Mouse (Mus musculus) thymus, postnatal 10 days (tissue): Measurements from ENCODE around the gene Klf3.

Experiments
- DNase-seq, 2 experiments: peaks; one replicate each; pipeline ENCODE4 v3.0.0; 2021; ENCODE audit warnings: low spot score in 2 of 2

Klf3 gene

DNA sequence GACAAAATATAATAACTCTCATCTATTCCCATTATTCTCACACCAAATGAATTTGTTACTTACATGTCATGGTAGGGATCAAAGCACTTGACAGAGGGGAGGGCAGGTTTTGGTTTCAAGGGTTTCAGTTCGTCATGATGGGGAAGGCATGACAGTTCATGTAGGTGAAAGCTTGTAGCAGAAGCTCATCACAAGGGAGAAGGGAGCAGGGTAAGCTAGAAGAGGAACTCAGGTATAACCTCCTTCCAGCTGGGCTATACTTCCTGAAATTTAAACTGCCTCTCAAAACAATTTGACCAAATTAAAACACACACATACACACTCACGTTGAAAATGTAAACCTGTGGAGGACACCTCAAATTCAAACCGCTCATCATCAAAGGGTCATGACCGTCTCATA lies 32.1 kb downstream of the Klf3 start:
- no peak for DNase-seq

DNA sequence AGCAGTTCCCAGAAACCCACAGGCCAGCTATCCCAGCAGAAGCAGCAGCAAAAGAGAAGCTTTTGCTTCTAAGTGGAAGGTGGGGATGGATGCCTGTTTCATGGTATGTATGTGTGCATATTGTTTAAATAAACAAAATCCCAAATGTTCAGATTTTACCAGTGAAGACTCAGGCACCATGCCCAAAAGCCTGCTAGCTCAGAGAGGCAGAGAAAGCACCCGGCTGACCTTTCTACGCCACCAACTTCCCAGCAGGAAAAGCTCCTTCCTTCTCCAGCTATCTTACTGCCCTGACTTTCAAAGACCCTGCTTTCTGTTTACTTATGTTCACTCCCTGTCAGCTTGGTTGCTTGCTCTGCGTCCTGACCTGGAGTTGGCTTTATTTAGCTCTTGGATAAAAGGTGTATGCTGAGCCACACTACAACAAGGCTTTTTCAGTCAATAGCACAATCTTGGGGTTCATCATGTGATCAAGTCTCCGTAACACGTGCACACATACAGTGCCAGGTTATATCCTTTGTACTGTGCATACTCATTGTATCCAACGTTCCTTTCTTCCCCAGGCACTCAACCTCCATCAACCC lies 35.9 kb downstream of the Klf3 start:
- no peak for DNase-seq

DNA sequence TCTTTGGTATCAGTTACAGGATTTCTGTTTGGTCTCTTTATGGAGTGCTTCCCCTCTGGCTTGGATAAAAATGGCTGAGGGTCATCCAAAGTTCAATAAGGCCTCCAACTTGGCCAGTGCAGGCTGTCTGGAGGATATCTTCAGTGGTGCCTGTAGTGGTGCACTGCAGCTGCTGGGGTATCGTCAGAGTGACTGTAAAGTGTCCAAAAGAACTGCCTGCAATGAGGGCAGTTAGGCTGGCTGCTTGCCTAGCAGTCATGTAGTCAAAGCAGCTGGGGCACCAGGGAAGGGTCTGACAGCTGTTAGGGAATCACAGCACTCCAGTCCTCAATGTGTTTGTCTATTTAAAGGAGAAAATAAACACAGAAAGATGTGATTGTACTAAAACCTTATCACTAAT lies 36.9 kb downstream of the Klf3 start:
- no peak for DNase-seq

DNA sequence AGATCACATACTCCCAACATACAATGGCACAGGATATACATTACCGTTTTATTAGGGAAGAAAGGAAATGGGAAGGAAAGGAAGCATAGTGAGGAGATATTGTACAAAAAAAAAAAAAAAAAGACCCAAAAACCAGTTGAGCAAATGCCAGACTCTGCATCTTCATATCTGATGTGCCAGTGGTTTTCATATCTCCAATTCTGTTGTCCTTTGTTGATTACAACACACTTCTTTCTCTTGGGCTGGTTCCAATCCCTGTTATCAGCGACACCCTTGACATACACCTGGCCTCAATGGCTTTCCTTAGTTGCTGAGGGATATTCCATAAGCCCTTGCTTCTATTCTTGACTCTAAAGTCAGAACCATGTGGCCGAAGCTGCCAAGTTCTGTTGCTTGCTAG lies 41.4 kb downstream of the Klf3 start:
- DNase-seq = no peak

DNA sequence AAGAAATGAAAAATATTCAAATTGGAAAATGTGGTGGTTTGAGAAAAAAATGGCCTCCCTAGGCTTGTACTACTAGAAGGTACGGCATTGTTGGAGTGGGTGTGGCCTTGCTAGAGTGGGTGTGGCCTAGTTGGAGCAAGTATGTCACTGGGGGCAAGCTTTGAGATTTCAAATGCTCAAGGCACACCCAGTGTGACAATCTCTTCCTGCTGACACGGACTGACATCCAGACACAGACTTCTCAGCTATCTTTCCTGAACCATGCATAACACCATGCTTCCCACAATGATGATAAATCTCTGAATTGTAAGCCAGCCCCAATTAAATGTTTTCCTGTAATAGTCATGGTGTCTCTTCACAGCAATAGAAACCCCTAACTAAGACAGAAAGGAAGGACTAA lies 44.1 kb downstream of the Klf3 start:
- no peak for DNase-seq

DNA sequence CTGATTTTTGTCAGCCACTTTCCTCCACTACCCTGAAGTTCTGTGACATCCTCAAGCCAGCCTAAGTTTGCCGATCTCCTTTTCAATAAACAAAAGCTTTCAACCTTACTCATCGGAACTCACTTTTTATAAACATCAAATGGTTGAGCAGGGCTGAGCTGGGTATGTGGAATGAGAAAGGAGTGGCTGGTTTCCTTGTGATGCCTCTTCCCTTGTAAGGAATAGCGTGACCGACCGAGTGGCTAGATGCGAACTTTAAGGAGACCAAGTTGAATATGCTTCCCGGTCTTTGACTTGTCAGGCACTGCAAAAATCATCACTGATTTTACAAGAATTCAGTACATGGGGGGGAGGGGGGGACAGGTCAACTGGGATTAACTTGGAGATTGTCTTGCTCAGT lies 46.7 kb downstream of the Klf3 start:
- DNase-seq = no peak

DNA sequence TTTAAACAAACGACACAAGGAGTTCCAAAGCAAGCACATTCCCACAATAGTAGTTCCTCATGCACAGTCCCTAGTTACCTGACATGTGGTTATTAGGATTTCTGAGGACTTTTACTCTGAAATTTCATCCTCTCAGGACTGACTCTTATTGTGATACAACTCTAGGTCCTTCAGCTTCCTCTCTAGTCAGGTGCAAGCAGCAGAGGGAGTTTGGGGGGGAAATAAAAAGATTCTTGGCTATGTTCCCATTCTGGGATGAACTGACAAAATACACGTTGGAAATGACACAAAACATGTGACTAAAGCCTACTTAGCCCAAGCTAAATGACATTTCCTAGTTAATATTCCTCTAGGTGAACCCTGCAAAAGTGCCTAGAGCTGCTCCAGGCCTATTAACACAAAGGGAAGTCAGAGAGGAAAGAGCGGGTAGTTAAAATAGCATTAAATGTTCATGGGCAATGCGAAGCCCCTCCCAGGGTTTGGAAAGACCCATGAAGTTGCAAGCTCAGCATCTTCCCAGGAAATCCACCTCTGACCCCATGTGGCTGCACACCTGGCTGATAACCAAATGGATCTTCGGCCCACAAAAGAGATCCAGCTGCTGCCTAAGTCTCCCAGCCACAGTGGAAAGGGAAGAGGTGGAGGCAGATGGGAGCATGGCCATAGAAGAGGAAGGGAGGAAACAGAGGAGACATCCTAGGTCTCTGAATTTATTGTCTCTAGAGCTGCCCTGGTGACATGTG lies 49.6 kb downstream of the Klf3 start:
- DNase-seq = no peak

DNA sequence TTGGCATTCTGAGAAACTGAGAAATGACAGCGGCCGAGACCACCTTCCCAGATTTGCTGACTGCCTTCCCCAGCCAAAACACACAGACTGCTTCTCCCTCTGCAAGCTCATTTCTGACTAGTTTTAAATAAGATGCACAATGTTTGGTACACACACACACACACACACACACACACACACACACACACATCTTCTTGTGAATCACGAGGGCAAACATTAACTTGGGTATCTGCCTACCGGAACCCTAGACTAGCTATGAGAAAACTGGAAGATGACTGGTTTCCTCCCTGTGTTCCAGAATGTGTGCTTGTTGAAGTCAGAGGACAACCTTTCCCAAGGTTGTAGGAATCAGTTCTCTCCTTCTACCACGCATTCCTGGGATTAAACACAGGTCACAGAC lies 50.2 kb downstream of the Klf3 start:
- no peak for DNase-seq

DNA sequence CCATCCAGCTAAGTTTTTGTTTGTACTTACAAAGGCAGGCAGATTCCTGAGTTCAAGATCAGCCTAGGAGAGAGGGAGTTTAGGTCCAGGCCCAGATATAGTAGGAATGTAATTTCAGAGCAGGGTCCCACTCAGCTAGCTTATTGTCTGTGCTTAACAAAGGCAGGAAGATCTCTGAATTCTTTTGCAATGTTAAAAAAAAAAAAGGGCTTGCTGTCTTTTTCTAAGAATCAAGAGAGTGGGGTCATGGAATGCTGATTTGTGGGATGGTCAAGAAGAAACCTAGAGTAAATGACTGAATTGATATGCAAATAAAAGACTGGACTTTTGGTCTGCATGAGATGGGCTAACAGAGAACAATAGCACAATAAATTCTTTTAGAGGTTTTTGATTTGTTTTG lies 52.0 kb downstream of the Klf3 start:
- no peak for DNase-seq

DNA sequence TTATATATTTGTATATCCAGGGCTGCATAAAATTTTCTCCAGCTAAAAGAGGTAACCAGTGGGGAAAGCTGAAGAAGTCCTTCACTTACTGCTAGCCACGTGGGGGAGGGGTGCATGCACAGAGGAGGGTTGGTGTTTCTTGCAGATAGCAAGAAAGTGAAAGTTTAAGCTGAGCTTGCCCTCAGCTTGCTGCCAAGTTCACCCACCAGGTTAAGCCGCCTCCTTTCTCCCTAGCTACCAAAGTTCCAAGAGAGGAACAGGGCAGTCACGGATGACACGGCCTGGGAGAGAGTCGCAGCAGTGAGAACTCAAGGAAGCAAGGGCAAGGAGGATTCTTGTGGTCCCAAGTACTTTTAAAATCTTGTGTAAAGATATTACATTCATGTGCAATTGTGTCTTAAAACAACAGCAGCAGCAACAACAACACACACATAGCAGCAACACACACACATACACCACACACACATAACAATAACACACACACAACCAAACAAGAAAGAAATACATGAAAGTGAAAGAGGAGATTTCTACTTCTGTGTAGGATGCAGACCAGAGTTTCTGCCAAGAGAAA lies 57.8 kb downstream of the Klf3 start:
- peak; percentile 39 to 57 for DNase-seq

DNA sequence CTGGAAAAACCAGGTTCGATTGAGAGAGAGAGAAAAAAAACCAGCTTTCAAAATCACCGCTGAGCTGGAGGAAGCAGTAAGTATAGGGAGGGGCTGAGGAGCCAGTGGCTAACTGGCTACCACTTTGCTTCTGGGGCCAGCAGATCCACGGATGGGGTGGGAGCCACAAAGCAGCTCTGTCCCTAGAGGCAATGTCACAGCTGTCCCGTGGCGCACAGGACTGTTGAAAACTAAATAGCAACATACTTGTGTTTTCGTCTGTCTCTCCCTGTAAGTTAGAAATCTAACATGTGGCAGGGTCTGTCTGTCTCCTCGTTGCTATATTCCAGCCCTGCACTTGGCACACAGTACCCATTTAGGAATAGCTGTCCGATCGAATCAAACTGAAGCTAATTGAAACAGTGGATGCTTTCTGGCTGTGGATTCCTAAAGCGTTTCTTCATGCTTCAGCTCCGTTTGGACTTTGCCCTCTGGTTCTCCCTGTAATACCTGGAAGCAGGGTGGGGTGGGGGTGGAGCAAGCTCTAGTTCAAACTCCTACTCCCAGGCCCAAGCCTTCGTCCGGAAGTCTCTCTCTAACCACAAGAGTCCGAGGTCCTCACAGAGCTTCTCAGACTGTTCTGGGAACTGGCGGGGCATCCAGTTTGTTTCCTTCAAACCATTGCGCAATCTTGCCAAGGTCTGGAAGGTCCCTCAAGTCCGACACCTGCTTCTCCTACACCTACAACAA lies 58.4 kb downstream of the Klf3 start:
- peak; percentile 14 to 29 for DNase-seq

DNA sequence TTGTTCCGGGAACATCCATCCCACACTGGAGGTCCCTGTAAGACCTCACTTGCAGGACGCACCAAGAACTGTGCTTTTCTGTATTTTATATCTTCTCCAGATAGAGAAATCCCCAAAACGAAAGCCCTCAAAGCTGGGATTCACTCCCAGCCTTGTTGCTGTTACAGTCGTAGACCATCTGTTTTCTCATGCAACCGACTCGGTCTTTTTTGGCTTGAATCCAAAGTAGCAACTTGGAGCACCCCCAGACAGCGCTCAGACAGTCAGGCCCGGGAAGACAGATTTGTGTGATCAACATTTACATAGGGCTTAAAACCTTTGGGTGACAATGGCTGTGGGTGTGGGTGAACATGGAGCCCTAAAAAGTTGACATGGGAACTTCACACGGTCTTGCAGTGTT lies 59.1 kb downstream of the Klf3 start:
- peak in 1 of 2 experiments; percentile 32 for DNase-seq

DNA sequence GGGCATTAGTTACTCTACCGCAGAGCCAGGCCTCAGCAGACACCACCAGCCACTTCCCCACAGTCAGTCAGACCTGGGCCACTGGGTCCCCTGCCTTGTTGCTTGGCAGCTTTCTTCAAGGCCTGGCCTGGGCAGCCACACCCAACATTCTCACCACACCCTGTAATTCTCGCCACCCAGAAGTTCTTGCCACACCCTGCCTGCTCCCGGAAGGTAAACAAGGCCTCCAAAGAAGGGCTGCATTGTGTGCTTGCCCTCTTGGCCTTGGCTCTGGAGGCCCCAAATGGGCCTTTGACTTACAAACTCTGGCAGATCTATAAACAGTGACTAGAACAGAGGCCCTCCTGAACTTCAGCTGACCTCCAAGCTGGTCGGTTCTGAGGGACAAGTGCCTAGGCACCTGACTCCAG lies 61.5 kb downstream of the Klf3 start:
- DNase-seq = peak in 1 of 2 experiments; percentile 13

DNA sequence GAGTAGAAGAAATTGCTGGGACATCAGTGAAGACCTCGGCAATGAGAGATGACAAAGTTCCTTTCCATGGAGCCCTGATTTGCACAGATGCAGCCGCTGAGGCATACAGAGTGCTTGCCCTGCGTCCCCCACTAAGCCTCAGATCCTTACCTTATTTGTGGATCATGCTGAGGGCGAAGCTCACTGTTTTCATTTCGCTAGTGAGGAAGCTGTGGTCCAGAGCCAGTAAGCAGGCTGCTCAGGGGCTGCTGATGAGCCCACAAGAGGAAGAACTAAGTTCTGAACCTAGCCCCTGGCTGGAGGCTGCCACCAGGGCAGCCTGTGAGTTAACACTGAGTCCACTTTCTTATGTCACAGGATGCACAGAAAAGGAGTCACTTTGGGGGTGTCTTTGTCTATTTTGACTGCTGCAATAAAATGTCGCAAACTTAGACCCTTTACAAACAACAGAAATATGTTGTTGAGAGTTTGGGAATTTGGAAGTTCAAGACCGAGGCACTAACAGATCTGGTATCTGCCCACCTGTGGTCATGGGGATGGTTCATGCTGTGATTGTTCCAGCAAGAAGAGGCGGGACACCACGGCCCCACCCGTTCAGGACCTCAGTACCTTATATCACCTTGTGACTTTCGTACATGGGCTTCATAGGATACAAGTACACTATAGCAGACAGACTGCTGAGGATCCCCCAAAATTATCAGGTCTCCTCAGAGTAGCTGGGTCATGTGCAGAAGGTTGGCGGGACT lies 62.2 kb downstream of the Klf3 start:
- no peak for DNase-seq

DNA sequence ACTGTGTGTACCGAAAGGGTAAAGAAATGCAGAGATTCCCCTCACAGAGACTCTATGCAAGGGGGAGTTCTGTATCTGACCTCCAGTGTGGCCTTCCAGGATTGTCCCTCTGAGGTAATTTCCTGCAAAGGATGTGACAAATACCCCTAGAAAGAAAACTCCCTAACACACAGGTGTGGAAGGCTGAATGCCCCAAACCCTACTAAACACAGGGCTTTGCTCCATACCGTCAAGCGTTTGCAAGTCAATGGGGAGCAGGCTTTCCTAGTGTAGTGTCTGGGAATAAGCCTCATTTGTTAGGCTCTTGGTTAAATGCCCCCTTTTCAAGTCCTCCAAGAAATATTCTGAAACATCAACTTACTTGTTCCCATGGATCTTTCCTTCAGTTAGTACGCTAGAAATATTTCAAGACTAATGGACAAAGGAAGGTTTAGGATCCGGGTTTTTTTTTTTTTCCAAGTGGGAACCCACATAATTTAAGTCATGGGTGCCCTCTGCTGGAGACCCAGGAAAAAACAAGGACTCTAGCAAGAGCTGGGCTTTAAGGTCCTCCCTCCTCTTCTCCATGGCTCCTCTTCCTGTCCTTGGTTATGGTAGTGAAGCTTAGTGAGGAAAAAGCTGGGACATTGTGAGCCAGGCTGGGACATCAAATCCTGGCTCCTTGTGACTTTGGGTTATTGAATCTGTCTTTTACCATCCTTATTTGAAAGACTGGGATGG lies 63.3 kb downstream of the Klf3 start:
- peak; percentile 48 to 75 for DNase-seq

DNA sequence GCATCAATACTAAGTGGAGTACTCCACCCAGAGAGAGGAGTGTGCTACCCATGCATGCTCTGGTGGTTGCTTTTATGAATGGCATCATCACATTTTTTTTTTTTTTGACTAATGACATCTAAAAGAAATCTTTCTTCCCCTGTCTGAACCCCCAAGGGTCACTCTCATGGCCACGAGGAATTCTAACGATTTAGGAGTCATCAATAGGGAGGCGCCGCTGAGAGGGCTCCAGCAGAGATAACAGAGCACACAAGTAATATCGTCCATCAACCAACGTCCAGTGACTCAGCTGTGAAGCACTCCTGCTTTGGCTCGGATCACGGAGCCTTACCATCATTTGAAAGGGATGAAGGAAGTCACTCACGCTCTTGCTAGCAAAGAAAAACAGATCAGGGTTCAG lies 63.9 kb downstream of the Klf3 start:
- no peak for DNase-seq

DNA sequence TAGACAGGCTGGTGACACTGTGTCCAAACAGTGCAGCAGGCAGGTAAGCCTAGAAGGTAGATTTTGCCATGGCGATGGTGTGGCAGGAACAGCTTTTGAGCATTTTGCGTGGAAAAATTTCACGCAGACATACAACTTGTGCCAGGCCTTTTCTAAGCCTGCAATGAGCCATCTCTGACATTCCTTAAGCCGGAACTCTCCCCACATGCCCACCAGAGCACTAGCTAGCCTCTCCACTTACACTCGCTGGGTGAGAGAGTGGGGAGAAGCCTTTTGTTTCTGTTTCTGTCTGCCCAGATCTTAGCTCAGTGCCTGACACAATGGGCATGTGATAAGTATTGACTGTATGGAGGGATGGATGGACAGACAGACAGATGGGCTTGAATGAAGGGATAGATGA lies 64.4 kb downstream of the Klf3 start:
- no peak for DNase-seq

DNA sequence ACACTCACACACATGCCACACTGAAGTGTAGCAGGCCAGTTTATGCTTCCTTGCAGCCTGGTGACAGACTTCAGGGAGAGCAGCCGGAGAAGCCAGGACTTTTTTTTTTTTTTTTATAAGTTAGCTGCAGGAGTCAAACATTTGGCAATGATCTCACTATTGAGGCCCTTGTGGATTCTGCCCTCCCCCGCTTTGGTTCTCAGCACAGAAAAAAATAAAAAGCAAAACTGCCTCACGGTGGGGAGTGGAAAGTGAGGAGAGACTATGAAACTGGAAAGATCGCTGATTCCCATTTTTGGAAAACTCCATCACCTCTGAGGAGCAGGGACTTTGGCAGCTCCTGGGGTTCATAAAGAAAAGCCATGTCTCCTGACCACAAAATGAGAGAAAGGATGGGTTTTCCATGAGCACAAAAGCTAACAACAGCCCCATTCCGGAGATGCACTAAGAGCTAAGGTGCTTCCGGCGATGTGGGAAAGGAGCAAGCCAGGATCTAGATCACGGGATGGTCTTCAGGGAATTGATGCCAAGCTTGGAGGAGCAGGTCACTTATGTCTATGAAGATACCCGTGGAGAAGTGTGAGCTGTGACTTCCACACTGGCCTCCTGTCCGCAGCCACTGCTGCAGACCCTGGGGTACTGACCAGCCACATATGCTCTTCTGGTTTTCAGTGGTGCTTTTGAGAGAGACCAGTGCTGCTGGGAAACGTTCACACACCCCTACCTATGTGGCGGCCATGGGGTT lies 73.1 kb downstream of the Klf3 start:
- no peak for DNase-seq

DNA sequence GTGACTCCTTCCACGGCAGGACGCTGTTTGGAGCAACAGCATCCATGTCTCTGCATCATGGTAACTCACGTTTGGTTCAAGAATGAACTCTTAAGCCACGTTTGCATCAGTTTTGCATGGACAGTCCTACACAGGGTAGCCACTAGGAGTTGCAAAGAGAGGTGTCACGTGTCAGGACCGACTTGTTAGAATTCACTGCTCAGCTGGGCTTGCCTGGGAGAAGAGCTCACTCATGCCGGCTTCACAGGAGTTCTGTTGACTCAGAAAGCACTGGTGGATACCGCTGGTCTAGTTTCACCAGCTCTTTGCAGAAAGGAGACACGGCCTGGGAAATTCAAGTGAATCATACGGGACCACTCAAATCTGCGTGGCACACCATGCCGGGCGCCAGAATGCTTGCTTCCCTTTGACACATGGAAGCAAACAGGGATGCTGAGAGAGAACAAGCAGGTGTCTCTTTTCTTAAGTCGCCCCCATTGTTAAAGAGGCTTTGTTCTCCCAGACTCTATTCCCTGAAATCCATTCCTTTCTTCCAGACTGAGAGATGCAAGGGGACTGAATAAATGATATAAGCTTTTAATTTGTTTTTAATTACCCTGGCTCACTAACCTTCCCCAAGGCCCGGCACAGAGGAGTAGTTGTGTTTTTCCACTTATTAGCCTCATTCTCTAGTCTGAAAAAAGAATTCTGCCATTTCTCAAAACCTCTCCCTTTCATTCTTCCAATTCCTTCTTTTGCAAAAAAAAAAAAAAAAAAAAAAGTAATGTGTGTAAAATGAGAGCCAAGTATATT lies 74.2 kb downstream of the Klf3 start:
- DNase-seq = no peak

DNA sequence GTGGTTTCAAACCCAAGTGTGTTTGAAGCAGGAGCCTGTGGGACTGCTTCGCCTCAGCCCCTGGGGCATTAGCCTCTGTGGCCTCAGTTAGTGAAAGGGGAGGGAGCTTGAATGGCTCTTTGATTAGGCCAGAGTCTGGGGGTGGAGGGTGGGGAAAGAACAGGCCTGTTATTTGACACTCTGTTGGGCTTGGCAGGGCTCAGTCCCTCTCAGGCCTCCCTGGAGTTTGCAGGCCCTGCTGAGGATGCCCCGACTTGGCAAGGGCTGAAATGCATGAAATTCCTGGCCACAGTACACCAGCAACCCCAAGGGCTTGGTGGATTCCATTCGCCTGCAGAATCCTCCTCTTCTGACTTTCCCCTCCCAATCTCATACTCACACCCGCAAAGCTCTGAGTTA lies 74.8 kb downstream of the Klf3 start:
- no peak for DNase-seq
